Mouse (Mus musculus): ENCODE results near the gene Coa3. TPM values are rescaled to one million over a fixed set of nuclear protein-coding genes. Genes with fewer than 3 reads are reported as not detected.

The Coa3 gene
- polyA plus RNA-seq, 1 experiment from 2014 or later, result 190 TPM

DNA sequence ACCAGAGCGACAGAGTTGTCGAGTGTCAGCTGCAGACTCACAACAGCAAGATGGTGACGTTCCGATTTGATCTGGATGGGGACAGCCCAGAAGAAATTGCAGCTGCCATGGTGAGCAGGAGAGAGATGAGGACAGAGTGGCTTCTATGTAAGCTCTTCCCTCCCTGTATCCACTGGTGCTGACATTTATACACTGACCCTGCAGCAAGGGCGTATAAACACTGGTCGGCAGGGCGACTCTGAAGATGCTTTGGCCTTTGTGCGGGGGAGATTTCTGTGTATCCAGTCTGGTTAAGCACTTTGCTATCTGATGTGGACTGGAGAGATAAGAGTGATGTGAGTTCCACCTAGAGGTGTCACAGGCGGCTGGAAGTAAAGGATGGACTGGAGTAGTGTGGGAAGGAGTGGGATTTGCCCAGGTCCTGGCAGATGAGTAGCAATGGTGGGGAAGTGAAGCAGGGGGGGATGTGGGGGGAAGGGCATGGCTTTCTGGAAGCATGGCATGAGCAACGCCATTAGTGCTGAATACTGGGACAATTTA lies 9.3 kb downstream of the Coa3 start:
- DNase-seq (peak; percentile 58), ATAC-seq (ENCODE audit: insufficient read depth) (no peak)
- H3K27ac ChIP-seq (ENCODE audit: low read depth), result no peak overlapping the region
- TF ChIP-seq CTCF (IDR thresholded peaks at IDR 0.05; ENCODE audit: low read depth), result no peak
- peak overlapping the region; percentile 29; the same call in 1 of the 2 replicates for H3K4me2 ChIP-seq
- H3K36me3 ChIP-seq (ENCODE audit: insufficient read depth), result no peaks in the 10 kb centered on the region
- no peaks in the 10 kb centered on the region for H3K9me3 ChIP-seq (ENCODE audit: low read depth, low read length)
- peak overlapping the region; percentile 20 for H3K9ac ChIP-seq
- H3K4me1 ChIP-seq (ENCODE audit: insufficient read depth), result peaks cover 12% of the 10 kb centered on the region; the same call in 1 of the 2 replicates
- H3K4me3 ChIP-seq (ENCODE audit: low read depth, low read length), result no peak overlapping the region
- 7% methylated on average over 10 of the region's 10 CpGs for WGBS
- H3K27me3 ChIP-seq (ENCODE audit: insufficient read depth, low read length), result peaks cover 9% of the 10 kb centered on the region

DNA sequence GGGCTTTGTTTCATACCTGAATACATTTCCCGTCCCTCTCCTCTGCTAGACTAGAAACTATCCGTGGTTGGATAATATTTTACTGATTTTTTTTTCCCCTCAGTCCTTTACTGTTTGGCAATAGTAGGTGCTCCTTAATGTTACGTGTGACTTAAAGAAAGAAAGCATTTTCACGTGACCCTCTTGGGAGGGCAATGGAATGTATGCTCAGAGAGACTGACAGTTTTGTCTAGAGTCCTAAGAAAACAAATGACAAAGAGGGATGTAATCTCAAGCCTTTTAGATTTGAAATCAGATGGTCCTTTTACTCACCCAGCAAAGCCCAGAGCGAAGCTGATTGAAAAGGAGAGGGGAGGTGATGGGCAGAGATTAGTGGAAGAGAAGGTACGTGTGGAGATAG lies 13.0 kb downstream of the Coa3 start:
- Histone ChIP-seq H3K27me3 (ENCODE audit: insufficient read depth, low read length) (peaks cover 38% of the 10 kb centered on the region), H3K27ac (ENCODE audit: low read depth) (no peak overlapping the region), H3K9ac (no peak overlapping the region), H3K4me2 (peak overlapping the region; percentile 64), H3K4me1 (ENCODE audit: insufficient read depth) (peaks cover 16% of the 10 kb centered on the region), H3K4me3 (ENCODE audit: low read depth, low read length) (no peak overlapping the region; the same call in 1 of the 2 replicates), H3K36me3 (ENCODE audit: insufficient read depth) (no peaks in the 10 kb centered on the region), H3K9me3 (ENCODE audit: low read depth, low read length) (no peaks in the 10 kb centered on the region)
- WGBS, result 36% methylated on average over 6 of the region's 6 CpGs
- DNase-seq (no peak), ATAC-seq (ENCODE audit: insufficient read depth) (no peak)
- no peak for TF ChIP-seq CTCF (IDR thresholded peaks at IDR 0.05; ENCODE audit: low read depth)

DNA sequence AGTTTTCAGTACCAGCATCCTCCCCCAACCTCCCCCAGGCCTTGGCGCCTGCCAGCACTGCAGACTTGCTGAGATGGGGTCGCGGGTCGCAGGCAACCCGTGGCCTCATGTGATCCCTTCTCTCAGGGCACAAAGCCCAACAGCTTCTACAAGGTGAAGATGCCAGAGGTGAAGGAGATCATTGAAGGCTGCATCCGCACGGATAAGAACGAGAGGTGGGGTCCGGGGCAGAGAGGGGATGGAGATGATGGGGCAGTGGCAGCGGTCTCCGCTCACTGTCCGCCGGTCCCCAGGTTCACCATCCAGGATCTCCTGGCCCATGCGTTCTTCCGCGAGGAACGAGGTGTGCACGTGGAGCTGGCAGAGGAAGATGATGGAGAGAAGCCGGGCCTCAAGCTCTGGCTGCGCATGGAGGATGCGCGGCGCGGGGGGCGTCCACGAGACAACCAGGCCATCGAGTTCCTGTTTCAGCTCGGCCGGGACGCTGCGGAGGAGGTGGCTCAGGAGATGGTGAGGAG lies 13.9 kb downstream of the Coa3 start:
- ATAC-seq (ENCODE audit: insufficient read depth) (no peak), DNase-seq (peak; percentile 55)
- peak overlapping the region; percentile 64 for H3K4me2 ChIP-seq
- peak overlapping the region; percentile 43 for H3K9ac ChIP-seq
- peak overlapping the region; percentile 29 for H3K4me3 ChIP-seq (ENCODE audit: low read depth, low read length)
- no peaks in the 10 kb centered on the region for H3K36me3 ChIP-seq (ENCODE audit: insufficient read depth)
- WGBS, result 8% methylated on average over 31 of the region's 31 CpGs
- peaks cover 38% of the 10 kb centered on the region for H3K27me3 ChIP-seq (ENCODE audit: insufficient read depth, low read length)
- TF ChIP-seq CTCF (IDR thresholded peaks at IDR 0.05; ENCODE audit: low read depth), result no peak
- peaks cover 16% of the 10 kb centered on the region for H3K4me1 ChIP-seq (ENCODE audit: insufficient read depth)
- no peaks in the 10 kb centered on the region for H3K9me3 ChIP-seq (ENCODE audit: low read depth, low read length)
- H3K27ac ChIP-seq (ENCODE audit: low read depth), result no peak overlapping the region

DNA sequence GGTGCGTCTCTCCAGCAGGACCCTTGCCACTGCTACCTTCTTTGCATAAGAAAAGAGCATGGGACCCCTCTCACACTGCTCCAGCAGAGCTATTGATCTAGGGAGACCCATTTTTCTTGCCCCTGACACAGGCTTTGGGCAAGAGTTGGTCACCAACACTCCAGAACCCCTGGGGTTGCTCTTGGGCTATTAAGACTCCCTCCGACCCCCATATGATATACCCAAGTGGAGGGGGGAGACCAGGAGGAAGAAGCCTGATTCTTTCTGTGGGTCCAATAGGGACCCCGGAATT lies 15.0 kb downstream of the Coa3 start:
- Histone ChIP-seq H3K27ac (ENCODE audit: low read depth) (no peak overlapping the region), H3K4me2 (no peak overlapping the region), H3K4me3 (ENCODE audit: low read depth, low read length) (no peak overlapping the region), H3K9ac (no peak overlapping the region), H3K4me1 (ENCODE audit: insufficient read depth) (peaks cover 22% of the 10 kb centered on the region), H3K27me3 (ENCODE audit: insufficient read depth, low read length) (peaks cover 38% of the 10 kb centered on the region), H3K36me3 (ENCODE audit: insufficient read depth) (no peaks in the 10 kb centered on the region), H3K9me3 (ENCODE audit: low read depth, low read length) (no peaks in the 10 kb centered on the region)
- DNase-seq (no peak), ATAC-seq (ENCODE audit: insufficient read depth) (no peak)
- no peak for TF ChIP-seq CTCF (IDR thresholded peaks at IDR 0.05; ENCODE audit: low read depth)
- WGBS, result 28% methylated on average over 3 of the region's 3 CpGs

GRCm38 (mm10) chr11:101263138-101263988 lies 15.6 kb downstream of the Coa3 start:
- peak overlapping the region; percentile 11; the same call in 1 of the 2 replicates for H3K4me3 ChIP-seq (ENCODE audit: low read depth, low read length)
- peaks cover 38% of the 10 kb centered on the region for H3K27me3 ChIP-seq (ENCODE audit: insufficient read depth, low read length)
- TF ChIP-seq CTCF (IDR thresholded peaks at IDR 0.05; ENCODE audit: low read depth), result no peak
- H3K9ac ChIP-seq, result no peak overlapping the region
- no peak for DNase-seq
- peaks cover 3% of the 10 kb centered on the region; the same call in 1 of the 2 replicates for H3K36me3 ChIP-seq (ENCODE audit: insufficient read depth)
- WGBS, result 14% methylated on average over 32 of the region's 32 CpGs
- peaks cover 25% of the 10 kb centered on the region for H3K4me1 ChIP-seq (ENCODE audit: insufficient read depth)
- ATAC-seq (ENCODE audit: insufficient read depth), result no peak
- H3K27ac ChIP-seq (ENCODE audit: low read depth), result no peak overlapping the region
- H3K9me3 ChIP-seq (ENCODE audit: low read depth, low read length), result no peaks in the 10 kb centered on the region
- H3K4me2 ChIP-seq, result peak overlapping the region; percentile 100; the same call in 1 of the 2 replicates

- Histone ChIP-seq H3K4me2 (peak overlapping the region; percentile 100), H3K9me3 (ENCODE audit: low read depth, low read length) (no peaks in the 10 kb centered on the region), H3K36me3 (ENCODE audit: insufficient read depth) (peaks cover 9% of the 10 kb centered on the region; the same call in 1 of the 2 replicates), H3K4me3 (ENCODE audit: low read depth, low read length) (peak overlapping the region; percentile 57), H3K9ac (0 out of 2 replicates have a peak overlapping the region, but pooled peaks have one; percentile 20), H3K27ac (ENCODE audit: low read depth) (0 out of 2 replicates have a peak overlapping the region, but pooled peaks have one; percentile 8), H3K4me1 (ENCODE audit: insufficient read depth) (peaks cover 25% of the 10 kb centered on the region), H3K27me3 (ENCODE audit: insufficient read depth, low read length) (peaks cover 38% of the 10 kb centered on the region)
- WGBS, result 6% methylated on average over 24 of the region's 24 CpGs
- no peak for ATAC-seq (ENCODE audit: insufficient read depth)
- TF ChIP-seq CTCF (IDR thresholded peaks at IDR 0.05; ENCODE audit: low read depth), result peak; percentile 33; the same call in 1 of the 2 replicates
- DNase-seq, result no peak
Observed at GRCm38 (mm10) chr11:101262272-101262967, 16.5 kb downstream of the Coa3 start.

Measured in lung, embryonic 14.5 days (tissue).